Mouse (Mus musculus) heart, adult 2 months (tissue): ENCODE data around the gene Cks1b.

Source experiments
- CTCF ChIP-seq: fragments of 200-600 bp; IDR thresholded peaks from 2 replicates; pipeline ENCODE4 v1.8.1; 2022; ENCODE audit warnings: antibody characterized with exemption, mild to moderate bottlenecking, moderate library complexity
- EP300 ChIP-seq: fragments of 200-500 bp; IDR thresholded peaks from 2 replicates; pipeline ENCODE4 v1.6.1; 2011; ENCODE audit warnings: low read depth, low read length, control low read depth; ENCODE audit not compliant: insufficient read depth
- POLR2A ChIP-seq: fragments of 200-500 bp; IDR thresholded peaks from 2 replicates; pipeline ENCODE4 v1.6.1; 2011; ENCODE audit warnings: mild to moderate bottlenecking, low read depth, low read length, control low read depth; ENCODE audit not compliant: insufficient read depth

GRCm38 (mm10) chr3:89420421-89420820 lies 2.2 kb upstream of the Cks1b start:
- TF ChIP-seq POLR2A (no peak), CTCF (no peak), EP300 (no peak)
